Mouse (Mus musculus): ENCODE results near the gene Abhd11.
"Not testable (repeated sequence)": the region's sequence is repeated elsewhere in the genome, so short reads cannot be mapped to it uniquely, and the experiment has no call there.

The Abhd11 gene

DNA sequence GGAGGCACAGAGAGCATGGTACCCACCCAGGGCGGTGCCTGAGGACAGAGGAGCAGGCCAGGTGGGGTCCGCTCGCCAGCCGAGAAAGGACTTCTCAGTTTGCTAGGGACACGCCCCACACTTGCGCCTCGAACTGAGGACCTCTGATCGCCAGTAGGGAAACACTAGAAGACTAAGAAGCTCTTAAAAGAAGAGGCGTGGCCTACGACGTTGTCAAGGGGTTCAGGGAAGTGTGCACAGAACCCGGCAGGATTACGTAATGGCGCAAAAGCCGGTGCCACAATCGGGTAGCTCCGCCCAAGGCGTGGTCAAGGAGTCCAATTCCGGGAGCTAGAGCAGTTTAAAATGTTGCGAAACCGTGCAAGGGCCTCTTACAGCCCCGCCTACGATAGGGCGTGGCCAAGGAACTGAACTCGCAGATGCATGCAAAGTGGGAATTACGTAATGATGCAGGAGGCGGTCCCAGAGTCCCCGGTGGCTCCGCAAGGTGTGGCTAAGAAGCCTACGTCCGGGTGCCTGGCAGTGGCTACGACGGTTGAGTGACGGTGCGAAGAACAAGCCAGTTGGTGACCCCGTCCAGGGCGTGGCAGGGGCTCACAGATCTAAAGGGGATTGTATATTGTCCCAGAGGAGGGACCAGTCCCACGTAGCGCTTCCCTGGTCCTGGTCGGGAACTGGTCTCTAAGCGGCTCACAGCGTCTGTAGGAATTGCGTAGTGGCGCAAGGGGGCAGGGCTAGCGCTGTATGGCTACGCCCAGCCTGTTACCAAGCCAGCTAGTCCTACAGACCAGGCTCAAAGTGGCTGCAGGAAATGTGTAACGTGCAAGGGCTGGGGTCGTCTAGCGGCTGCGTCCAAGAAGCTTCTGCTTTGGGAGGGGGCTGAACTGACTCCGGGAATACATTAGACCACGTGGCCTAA lies at the start of gene Abhd11:
Abhd11 (plus strand) TSS at position 482 of the 919 bp plus-strand sequence.
- peak; percentile 100 for DNase-seq (ENCODE audit: low read depth, low spot score)

DNA sequence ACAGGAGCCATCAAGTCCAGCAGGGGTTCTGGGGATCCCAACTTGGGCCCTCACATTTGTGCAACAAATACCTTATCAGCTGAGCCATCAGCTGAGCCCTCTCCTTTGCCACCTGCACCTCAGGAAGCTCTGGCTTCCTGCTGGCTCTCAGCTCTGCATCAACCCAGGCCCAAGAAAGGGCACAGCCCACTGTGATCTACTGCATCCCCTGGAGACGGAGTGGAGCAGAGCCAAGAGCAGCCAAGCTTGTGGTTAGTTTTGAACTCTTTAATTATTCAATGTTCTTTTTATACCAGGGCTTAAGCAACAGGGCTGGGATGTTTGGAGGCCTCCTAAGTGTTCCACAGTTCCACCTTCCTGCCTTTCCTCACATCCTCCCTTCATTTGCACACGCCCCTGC lies 48.5 kb upstream of the Abhd11 start:
- DNase-seq (ENCODE audit: low read depth, low spot score): no peak

DNA sequence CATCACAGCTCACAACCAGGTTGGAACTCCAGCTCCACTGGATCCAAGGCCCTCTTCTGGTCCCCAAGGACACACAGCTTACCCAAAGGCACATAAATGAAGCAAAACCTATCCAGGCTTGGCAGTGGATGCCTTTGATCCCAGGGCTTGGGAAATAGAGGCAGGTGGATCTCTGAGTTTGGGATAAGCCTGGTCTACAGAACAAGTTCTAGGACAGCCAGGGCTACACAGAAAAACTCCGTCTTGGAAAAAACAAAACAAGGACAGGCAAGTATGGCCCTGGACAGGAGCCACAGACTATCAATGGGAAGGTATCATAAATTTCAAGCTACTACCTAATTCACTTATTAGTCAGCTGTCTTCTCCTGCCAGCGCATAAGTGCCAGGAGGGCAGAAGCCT lies 47.4 kb upstream of the Abhd11 start:
- DNase-seq (ENCODE audit: low read depth, low spot score): no peak

DNA sequence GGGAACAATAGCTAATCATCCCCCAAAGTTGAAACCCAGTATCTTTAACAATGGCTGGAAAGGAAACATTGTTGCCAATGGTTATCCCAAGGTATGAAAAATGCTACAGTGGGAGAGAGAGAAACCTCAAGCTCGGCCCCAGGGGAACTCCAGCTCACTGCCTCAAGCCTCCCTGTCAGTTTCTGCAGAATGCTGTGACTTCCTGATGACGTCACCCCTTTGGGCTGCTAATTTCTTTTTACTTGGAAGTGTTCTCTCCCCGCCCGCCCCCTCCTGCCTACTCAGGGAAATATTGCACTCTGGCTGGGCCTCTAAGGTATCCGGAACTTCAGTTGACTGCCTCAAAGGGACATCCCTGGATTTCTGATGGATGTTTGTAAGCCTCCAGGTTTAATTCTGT lies 45.4 kb upstream of the Abhd11 start:
- DNase-seq (ENCODE audit: low read depth, low spot score): peak; percentile 61

DNA sequence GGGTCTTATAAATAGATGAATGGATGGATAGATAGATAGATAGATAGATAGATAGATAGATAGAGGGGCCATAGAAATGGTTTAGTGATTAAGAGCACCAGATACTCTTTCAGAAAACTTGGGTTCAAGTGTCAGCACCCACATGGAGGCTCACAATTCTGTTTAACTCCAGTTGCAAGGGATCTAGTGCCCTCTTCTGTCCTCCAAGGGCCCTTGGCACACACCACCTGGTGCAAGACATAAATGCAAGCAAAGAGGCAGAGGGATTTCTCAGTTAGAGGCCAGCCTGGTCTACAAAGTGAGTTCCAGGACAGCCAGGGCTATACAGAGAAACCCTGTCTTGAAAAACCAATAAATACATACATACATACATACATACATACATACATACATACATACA lies 44.3 kb upstream of the Abhd11 start:
- not testable (repeated sequence) for DNase-seq (ENCODE audit: low read depth, low spot score)

DNA sequence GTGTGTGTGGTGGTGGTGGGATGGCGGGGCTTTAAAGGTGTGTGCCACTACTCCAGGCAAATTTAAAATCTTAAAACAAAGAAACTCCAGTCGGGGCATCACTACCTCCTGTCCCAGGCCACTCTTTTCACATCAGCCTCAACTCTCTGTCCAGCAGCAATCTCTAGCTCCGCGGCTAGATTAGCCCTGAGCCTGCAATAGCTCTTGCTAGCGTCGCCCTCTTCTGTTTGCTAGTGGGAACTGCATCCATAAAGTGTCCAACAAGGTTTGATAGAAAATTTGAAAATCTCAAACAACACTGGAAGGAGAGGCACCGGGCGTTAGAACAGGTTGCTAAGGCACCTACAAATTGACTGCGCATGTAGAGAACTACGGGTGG lies 43.5 kb upstream of the Abhd11 start:
- peak; percentile 85 for DNase-seq (ENCODE audit: low read depth, low spot score)

DNA sequence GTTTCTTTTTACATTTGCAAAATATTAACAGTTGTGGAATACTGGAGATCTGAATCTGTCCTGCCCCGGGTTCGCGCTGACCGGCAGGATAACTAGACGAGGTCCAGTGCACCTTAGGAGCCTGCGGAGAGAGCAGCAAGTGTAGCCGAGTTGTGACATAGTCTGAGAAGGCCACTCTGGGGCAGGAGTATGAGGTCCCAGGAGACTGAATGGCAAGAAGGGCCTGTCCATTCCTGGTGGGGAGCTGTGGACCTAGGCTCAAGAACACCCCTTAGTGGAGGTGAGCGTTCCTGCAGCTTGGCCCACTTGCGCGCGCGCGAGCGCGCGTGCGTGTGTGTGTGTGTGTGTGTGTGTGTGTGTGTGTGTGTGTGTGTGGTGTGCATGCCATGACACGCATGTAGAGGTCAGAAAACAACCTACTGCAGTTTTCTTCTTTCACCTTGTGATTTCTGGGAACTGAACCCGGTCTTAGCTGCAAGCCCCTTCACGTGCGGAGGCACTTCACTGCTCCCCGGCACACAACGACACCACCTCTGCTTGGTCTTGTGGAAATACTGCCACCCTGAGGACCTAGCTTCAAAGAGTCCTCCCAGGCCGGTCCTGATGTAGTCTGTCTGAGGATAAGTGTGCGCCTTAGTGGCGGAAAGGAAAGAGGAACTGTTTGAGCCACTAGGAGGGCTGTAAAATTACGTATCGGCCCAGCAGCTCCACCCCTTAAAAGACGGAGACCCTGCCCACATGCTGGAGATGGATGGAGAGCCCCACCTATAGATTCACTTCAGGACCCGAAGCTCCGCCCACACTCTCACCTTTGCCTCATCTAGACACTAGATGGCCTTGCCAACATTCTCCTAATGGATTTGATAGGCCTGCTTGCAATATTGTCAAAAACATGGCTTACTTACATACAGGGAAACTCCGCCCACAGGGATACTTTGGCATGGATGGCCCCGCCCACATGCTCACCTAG lies 42.8 kb upstream of the Abhd11 start:
- peak; percentile 96 for DNase-seq (ENCODE audit: low read depth, low spot score)

DNA sequence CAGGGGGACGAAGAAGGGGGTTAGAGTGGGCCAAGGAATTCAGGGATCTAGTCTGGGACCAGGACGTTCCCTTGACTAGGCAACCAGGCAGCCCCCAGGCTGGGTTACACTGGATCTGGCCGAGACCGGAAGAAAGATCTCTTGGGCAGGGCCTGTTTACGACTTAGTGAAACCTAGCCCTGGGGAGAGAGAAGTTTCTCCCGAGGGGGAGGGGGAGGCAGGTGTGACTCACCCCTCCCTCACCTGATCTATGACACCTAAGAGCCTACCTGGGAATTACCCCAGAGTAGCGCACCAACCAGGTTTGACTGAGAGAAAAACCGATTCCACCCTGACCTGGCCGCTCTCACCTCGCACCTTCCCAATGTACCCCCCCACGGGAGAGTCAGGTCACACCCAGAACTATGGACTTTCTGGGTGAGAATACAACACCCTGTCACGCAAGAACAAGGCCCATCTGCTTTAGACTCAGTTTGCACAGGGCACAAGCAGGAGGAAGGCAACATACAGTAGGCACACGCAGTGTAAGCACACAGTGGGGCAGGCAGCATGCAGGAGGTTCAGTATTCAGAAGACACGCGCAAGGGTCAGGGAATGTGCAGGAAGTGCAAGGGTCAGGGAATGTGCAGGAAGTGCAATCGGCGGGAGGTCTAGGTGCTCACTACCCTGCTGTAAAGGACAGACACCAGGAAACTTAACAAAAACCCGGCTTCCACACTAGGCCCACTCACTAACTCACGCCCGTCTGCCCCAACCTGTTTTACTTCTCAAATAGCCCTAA lies 41.6 kb upstream of the Abhd11 start:
- peak; percentile 48 for DNase-seq (ENCODE audit: low read depth, low spot score)

DNA sequence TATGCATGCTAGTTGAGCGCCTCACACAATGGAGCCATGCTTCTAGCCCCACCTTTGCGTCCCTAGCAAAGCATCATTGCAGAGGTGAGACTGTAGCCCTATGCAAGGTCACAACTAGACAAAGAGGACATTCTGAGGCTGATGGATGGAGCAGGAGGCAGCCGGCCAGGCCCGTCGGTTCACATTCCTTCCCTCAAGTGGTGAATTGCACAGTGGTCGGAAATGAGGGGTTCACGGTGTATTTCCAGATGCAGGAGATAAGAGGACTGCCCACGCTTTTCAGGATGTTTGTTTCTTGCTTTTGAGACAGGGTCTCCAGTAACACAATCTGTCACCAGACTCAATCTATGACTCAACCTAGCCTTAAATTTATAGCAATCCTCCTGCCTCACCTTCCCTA lies 38.3 kb upstream of the Abhd11 start:
- peak; percentile 68 for DNase-seq (ENCODE audit: low read depth, low spot score)

DNA sequence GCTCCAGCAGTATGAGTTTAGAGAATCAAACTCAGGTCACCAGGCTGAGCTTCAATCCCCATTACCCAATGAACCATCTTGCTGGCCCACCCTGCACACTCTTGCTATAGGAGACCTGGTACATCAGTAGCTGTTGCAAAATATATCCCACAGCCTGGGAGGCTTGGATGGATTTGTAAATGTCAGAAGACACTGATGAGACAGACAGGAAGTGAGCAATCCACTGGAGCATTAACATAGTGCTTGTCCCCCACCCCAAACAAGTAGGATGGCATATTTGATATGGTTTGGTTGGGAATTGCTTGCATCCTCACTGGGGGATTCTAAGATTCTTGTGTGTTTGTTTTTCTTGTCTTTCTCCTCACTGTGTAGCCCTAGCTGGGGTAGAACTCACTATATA lies 35.9 kb upstream of the Abhd11 start:
- DNase-seq (ENCODE audit: low read depth, low spot score): no peak

DNA sequence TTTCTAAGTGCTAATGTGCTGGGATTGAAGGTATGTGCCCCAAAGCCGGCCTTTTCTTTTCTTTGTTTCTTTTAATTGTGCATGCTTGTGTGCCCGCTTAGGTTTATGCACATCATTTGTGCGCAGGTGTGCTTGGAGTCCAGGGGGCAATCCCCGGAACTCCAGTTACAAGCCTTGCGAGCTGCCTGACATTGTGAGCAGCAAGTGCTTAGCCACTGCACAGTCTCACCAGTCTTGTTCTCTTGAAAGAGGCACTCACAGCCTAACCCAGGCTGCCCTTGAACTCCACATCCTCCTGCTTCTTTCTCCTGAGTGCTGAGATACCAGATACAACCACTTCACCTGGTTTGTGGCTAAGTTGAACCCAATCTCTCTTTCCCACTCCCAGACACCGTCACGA lies 35.4 kb upstream of the Abhd11 start:
- peak; percentile 56 for DNase-seq (ENCODE audit: low read depth, low spot score)

DNA sequence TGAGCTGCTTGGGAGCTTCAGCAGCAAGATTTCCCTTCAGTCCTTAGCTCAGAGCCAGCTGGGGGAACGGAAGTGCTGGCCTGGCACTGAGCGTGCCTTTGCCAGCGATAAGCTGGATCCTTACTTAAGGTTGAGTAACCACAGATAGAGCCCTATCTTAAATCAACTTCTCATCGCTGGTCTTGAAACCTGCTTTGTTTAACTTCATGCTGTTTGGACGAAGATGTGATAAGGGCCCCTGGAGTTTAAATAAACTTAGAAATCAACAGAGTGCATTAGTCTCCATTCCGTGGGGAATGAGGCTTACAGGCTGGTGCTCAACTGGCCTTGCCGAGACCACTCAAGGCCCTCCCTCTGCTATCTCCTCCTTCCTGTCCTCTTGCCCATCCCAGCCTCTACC lies 34.7 kb upstream of the Abhd11 start:
- no peak for DNase-seq (ENCODE audit: low read depth, low spot score)

DNA sequence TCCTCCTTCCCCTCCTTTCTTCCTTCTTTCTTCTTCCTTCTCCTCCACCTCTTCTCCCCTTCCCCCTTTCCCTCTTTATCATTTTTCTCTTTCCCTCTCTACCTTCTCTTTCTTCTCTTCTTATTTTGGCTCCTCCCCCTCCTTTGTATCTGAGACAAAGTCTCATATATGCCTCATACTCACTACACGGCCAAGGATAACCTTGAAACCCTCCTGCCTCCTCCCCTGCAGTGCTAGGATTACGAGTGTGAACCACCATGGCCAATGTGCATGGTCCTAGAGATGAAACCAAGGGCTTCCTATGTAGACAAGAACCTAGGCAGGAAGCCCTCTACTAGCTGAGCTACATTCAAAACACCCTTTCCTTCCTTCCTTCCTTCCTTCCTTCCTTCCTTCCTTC lies 34.0 kb upstream of the Abhd11 start:
- DNase-seq (ENCODE audit: low read depth, low spot score): no peak

DNA sequence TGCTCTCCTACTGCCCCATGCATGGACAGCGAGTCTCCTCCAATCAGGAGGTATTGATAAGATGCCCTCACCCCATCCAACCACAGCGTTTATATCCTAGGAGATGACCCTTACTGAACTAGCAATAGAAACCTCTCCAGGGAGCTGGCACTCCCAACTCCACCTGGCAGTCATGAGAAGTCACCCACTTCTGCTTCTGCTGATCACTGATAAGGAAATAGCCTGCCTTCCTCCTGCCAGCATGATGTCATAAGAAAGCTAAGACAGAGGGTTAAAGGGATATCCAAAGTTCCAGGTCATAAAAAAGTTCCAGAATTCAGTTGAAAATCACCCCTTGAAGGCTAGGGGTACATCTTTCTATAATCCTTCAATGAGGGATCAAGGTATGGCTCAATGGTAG lies 32.8 kb upstream of the Abhd11 start:
- no peak for DNase-seq (ENCODE audit: low read depth, low spot score)

DNA sequence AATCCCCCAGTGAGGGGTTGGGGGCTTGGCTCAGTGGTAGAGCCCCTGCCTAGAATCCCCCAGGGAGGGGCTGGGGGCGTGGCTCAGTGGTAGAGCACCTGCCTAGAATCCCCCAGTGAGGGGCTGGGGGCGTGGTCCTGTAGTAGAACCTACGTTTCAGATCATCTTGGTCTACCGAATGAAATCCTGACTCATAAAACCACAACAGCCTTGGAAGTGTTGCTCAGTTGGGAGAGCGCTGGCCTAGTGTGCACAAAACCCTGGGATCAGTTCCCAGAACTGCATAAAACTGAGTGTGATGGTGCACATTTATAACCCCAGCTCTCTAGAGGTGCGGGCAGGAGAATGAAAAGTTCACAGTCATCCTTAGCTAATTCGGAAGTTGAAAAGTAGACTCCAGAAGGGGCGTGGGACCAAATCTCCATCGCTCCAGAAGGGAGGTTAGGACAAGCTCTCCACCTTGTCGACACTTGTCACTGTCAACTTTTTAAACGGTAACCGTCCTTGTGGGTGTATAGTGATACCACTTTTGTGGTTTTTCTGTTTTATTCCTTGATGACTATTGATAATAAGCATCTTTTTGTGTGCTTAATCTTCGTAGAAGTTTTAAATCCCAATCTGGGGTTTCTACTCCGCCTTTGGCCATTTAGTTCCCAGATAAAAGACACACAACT lies 32.2 kb upstream of the Abhd11 start:
- DNase-seq (ENCODE audit: low read depth, low spot score): no peak

DNA sequence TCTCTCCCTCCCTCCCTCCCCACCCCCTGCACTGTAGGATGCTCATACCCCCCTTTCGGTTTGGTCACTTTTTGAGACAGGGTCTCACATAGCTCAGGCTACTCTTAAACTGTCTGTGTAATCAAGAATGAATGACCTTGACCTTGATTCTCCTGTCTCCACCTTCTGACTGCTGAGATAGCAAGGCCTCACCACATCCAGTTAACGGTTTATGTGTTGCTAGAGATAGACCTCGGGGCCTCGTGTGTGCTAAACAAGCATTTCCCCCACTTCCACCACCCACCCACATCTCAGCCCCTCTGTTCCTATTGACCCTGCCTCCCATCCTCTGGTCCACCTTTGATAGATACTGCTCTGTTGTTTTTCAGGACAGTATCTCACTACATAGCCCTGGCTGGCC lies 31.1 kb upstream of the Abhd11 start:
- DNase-seq (ENCODE audit: low read depth, low spot score): no peak

DNA sequence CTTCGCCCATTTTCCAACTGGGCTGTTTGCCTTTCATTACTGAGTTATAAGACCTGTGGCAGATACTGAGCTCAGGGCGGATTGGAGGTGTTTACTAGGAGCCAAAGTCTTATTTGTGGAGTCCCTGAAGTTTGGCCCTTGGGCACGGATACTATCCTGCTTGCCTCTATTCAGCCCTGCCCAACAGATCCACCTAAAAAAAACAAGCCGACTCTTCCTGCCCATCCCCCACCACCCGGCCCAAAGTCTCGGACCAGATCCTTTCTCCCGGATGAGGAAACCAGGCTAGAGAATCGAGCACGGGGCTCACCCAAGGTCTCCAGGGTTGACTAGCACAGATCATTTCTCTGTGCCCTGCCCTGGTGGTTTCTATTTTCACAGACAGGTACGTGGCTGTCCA lies 27.8 kb upstream of the Abhd11 start:
- peak; percentile 76 for DNase-seq (ENCODE audit: low read depth, low spot score)

DNA sequence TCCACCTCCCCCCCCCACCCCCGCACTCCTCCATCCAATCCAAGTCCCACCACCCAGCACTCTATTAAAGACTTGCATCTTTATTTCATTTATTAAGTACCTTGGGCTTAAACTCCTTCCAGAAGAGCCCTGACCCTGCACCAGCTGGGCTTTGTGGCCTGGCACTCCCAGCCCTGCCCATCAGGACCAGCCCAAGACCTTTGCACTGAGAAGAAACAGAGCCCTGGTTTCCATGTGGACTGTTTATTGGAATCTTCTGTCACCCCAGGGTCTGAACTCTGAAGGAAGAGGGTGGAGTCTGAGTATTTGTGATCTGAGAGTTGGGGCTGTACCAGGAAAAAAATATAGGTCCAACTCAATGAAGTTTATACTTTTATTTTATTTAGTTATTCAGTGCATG lies 25.8 kb upstream of the Abhd11 start:
- no peak for DNase-seq (ENCODE audit: low read depth, low spot score)

DNA sequence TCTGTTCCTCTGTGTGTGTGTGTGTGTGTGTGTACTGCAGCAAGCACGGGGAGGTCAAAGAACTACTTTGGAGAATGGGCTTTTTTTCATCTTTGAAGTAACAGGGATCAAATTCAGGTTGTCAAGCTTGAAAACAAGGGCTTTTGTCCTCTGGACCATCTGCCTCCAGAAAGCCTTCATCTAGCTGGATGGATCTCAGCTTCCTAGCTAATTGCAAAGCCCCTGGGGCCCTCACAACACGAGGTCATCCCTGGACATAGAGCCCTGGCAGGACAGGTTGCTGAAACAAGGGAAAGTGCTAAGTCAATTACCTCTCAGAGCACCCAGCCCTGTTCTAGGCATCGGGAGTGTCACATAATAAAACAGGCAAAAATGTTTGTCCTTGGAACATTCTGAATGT lies 25.2 kb upstream of the Abhd11 start:
- DNase-seq (ENCODE audit: low read depth, low spot score): no peak

DNA sequence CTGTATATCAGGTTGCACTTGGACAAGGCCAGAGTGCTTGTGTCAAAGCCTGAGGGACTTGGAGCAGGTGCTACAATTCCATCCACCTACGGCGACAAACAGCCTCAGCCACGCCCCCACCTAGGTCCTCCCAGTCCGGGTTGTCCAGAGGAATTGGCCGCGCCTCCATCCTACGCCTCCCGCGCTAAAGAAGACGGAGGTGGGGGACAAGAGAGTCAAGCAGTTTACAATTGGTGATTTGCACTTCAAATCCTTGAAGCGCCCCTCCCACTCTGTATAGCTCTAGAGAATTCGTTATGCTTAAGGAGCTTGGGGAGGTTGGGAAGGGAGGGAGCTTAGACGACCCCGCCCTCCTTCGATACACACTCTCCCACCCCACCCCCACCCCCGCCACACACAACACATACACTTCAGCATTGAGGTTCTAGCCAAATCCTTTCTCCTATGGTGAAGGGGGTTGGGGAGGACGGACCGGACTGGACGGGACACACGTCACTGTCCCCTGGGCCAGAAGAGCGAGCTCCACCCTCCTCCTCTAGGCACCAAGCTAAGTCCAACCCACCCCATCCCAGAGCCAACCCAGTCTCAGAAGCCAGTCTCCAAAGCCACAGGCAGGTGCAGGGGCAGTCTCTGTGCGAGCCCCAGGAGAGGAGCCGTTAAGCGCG lies 23.2 kb upstream of the Abhd11 start, which contains the start of gene Cldn3:
Cldn3 (plus strand) TSS at position 582 of the 665 bp plus-strand sequence.
- DNase-seq (ENCODE audit: low read depth, low spot score): peak; percentile 97

Data from ZHBTc4 (cell line).